Mouse (Mus musculus): ENCODE measurements around the gene Trim38. TPM values are rescaled to one million over a fixed set of nuclear protein-coding genes. Genes with fewer than 3 reads are reported as not detected.

The Trim38 gene
- polyA plus RNA-seq, 1 experiment from 2014 or later, result 0.16 TPM

GRCm38 (mm10) chr13:23739069-23739921 lies 30.4 kb upstream of the Trim38 start:
- under 1% methylated on average over 39 of the region's 39 CpGs for WGBS
- peak; percentile 92 for ATAC-seq (ENCODE audit: insufficient number of reproducible peaks, insufficient read depth, low FRiP score, low TSS enrichment, low read depth)
- peak overlapping the region; percentile 86 for H3K4me2 ChIP-seq
- peak overlapping the region; percentile 59 for H3K4me3 ChIP-seq (replicated peaks)
- peaks cover 14% of the 10 kb centered on the region for H3K4me1 ChIP-seq (replicated peaks)
- peak overlapping the region; percentile 99 for H3K27ac ChIP-seq
- no peaks in the 10 kb centered on the region for H3K9me3 ChIP-seq
- H3K9ac ChIP-seq (replicated peaks), result peak overlapping the region; percentile 89
- H3K36me3 ChIP-seq, result no peaks in the 10 kb centered on the region
- H3K27me3 ChIP-seq, result no peaks in the 10 kb centered on the region

- ATAC-seq (ENCODE audit: insufficient number of reproducible peaks, insufficient read depth, low FRiP score, low TSS enrichment, low read depth), result no peak
- H3K27ac ChIP-seq, result peak overlapping the region; percentile 99
- WGBS, result 2% methylated on average over 14 of the region's 14 CpGs
- peaks cover 18% of the 10 kb centered on the region for H3K4me1 ChIP-seq (replicated peaks)
- H3K9ac ChIP-seq (replicated peaks), result peak overlapping the region; percentile 89
- no peaks in the 10 kb centered on the region for H3K36me3 ChIP-seq
- peak overlapping the region; percentile 59 for H3K4me3 ChIP-seq (replicated peaks)
- no peaks in the 10 kb centered on the region for H3K27me3 ChIP-seq
- peak overlapping the region; percentile 86 for H3K4me2 ChIP-seq
- H3K9me3 ChIP-seq, result no peaks in the 10 kb centered on the region
Observed at GRCm38 (mm10) chr13:23739922-23740252, 29.8 kb upstream of the Trim38 start.

- Histone ChIP-seq H3K27me3 (no peaks in the 10 kb centered on the region), H3K9ac (replicated peaks) (peak overlapping the region; percentile 89), H3K36me3 (no peaks in the 10 kb centered on the region), H3K27ac (peak overlapping the region; percentile 99), H3K9me3 (no peaks in the 10 kb centered on the region), H3K4me1 (replicated peaks) (peaks cover 18% of the 10 kb centered on the region), H3K4me2 (peak overlapping the region; percentile 86), H3K4me3 (replicated peaks) (peak overlapping the region; percentile 59)
- WGBS, result 36% methylated on average over 13 of the region's 13 CpGs
- no peak for ATAC-seq (ENCODE audit: insufficient number of reproducible peaks, insufficient read depth, low FRiP score, low TSS enrichment, low read depth)
Observed at GRCm38 (mm10) chr13:23740256-23740840, 29.4 kb upstream of the Trim38 start.

- Histone ChIP-seq H3K9ac (replicated peaks) (peak overlapping the region; percentile 89), H3K27ac (peak overlapping the region; percentile 99), H3K4me3 (replicated peaks) (peak overlapping the region; percentile 59), H3K9me3 (no peaks in the 10 kb centered on the region), H3K36me3 (no peaks in the 10 kb centered on the region), H3K4me2 (peak overlapping the region; percentile 86), H3K27me3 (no peaks in the 10 kb centered on the region), H3K4me1 (replicated peaks) (peaks cover 18% of the 10 kb centered on the region)
- ATAC-seq (ENCODE audit: insufficient number of reproducible peaks, insufficient read depth, low FRiP score, low TSS enrichment, low read depth), result no peak
- WGBS, result 65% methylated on average over 5 of the region's 5 CpGs
Observed at GRCm38 (mm10) chr13:23740910-23741309, 28.8 kb upstream of the Trim38 start.

GRCm38 (mm10) chr13:23742007-23742406 lies 27.7 kb upstream of the Trim38 start:
- Histone ChIP-seq H3K4me2 (no peak overlapping the region), H3K36me3 (no peaks in the 10 kb centered on the region), H3K9ac (replicated peaks) (no peak overlapping the region), H3K4me3 (replicated peaks) (no peak overlapping the region), H3K9me3 (no peaks in the 10 kb centered on the region), H3K27ac (no peak overlapping the region), H3K27me3 (no peaks in the 10 kb centered on the region), H3K4me1 (replicated peaks) (peaks cover 18% of the 10 kb centered on the region)
- no peak for ATAC-seq (ENCODE audit: insufficient number of reproducible peaks, insufficient read depth, low FRiP score, low TSS enrichment, low read depth)

DNA sequence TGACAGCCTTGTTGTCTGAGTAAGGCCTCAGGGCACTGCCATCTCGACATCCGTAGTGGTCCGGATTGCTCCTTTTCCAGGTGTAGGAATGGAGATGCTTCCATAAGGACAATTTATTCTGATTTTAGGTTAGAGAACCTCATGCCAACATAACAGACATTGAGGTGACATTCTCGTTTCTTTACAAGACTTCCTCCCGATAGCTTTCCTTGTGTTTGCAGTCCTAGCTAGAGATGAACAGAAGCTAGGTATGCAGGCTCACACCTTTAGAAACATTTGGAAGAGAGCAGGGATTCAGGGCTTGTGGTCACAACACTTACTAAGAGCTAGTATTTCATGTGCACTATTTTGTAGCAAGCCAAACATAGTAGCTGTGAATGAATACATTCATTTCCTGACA lies 26.5 kb upstream of the Trim38 start:
- H3K4me2 ChIP-seq, result no peak overlapping the region
- H3K36me3 ChIP-seq, result no peaks in the 10 kb centered on the region
- no peak overlapping the region for H3K4me3 ChIP-seq (replicated peaks)
- no peak for ATAC-seq (ENCODE audit: insufficient number of reproducible peaks, insufficient read depth, low FRiP score, low TSS enrichment, low read depth)
- no peaks in the 10 kb centered on the region for H3K27me3 ChIP-seq
- no peaks in the 10 kb centered on the region for H3K9me3 ChIP-seq
- H3K9ac ChIP-seq (replicated peaks), result no peak overlapping the region
- H3K27ac ChIP-seq, result peak overlapping the region; percentile 66
- peaks cover 29% of the 10 kb centered on the region for H3K4me1 ChIP-seq (replicated peaks)
- 83% methylated on average over 5 of the region's 5 CpGs for WGBS

- H3K9me3 ChIP-seq, result no peaks in the 10 kb centered on the region
- H3K27me3 ChIP-seq, result no peaks in the 10 kb centered on the region
- no peak for ATAC-seq (ENCODE audit: insufficient number of reproducible peaks, insufficient read depth, low FRiP score, low TSS enrichment, low read depth)
- peak overlapping the region; percentile 99 for H3K27ac ChIP-seq
- peak overlapping the region; percentile 66 for H3K4me2 ChIP-seq
- H3K36me3 ChIP-seq, result no peaks in the 10 kb centered on the region
- peaks cover 34% of the 10 kb centered on the region for H3K4me1 ChIP-seq (replicated peaks)
- WGBS, result 42% methylated on average over 4 of the region's 4 CpGs
- peak overlapping the region; percentile 61; the same call in 1 of the 2 replicates for H3K9ac ChIP-seq (replicated peaks)
- peak overlapping the region; percentile 43 for H3K4me3 ChIP-seq (replicated peaks)
Observed at GRCm38 (mm10) chr13:23743963-23744362, 25.8 kb upstream of the Trim38 start.

GRCm38 (mm10) chr13:23744421-23745380 lies 25.0 kb upstream of the Trim38 start:
- H3K27me3 ChIP-seq, result no peaks in the 10 kb centered on the region
- H3K9ac ChIP-seq (replicated peaks), result peak overlapping the region; percentile 61
- peaks cover 34% of the 10 kb centered on the region for H3K4me1 ChIP-seq (replicated peaks)
- H3K4me2 ChIP-seq, result peak overlapping the region; percentile 66
- no peaks in the 10 kb centered on the region for H3K9me3 ChIP-seq
- WGBS, result under 1% methylated on average over 16 of the region's 36 CpGs
- H3K36me3 ChIP-seq, result no peaks in the 10 kb centered on the region
- peak overlapping the region; percentile 99 for H3K27ac ChIP-seq
- ATAC-seq (ENCODE audit: insufficient number of reproducible peaks, insufficient read depth, low FRiP score, low TSS enrichment, low read depth), result no peak
- peak overlapping the region; percentile 43 for H3K4me3 ChIP-seq (replicated peaks)

- H3K9ac ChIP-seq (replicated peaks), result peak within 1 kb of the TSS; percentile 69
- peak within 1 kb of the TSS; percentile 99 for H3K27ac ChIP-seq
- H3K4me1 ChIP-seq (replicated peaks), result peaks cover 29% of the 10 kb centered on the region
- no peaks in the 10 kb centered on the region for H3K27me3 ChIP-seq
- H3K36me3 ChIP-seq, result no peaks in the 10 kb centered on the region
- H3K4me3 ChIP-seq (replicated peaks), result peak within 1 kb of the TSS; percentile 43
- no peaks in the 10 kb centered on the region for H3K9me3 ChIP-seq
- WGBS, result under 1% methylated on average over 26 of the region's 28 CpGs
- ATAC-seq (ENCODE audit: insufficient number of reproducible peaks, insufficient read depth, low FRiP score, low TSS enrichment, low read depth), result peak; percentile 76
- H3K4me2 ChIP-seq, result peak within 1 kb of the TSS; percentile 66
Observed at GRCm38 (mm10) chr13:23745381-23746161, 24.1 kb upstream of the Trim38 start, which contains the start of gene Hist1h3c. Gene Hist1h3c (minus strand): TSS chr13:23745602.

All from limb, embryonic 12.5 days (tissue).